In the genomic region with DNA sequence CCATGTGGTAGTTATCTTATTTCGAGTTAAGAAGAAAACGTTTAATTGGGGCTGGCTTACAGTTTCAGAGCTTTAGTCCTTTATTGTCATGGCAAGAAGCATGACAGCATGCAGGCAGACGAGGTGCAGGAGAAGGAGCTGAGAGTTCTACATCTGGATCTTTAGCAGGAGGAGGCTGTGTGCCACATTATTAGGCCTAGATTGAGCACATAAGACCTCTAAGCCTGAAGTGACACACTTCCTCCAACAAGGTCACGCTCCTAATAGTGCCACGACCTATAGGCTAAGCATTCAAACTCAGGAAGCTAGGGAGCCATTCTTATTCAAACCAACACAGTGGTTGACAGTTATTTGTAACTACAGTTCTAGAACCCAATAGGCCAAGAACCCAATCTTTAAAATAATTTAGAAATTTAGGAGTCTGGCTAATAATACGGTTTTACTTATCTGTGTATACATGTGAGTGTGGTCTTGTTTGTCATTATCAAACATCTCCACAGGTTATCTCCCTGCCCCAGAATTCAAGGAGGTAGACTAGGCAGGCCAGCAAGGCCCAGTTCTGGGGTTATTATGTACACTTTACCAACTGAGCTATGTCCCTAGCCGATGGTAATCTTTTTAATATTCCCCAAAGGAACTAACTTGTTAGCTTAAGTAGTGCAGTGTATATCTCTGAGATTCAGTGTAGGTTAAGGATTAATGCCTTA, we compare ENCODE assay signal across 18 mouse cellular contexts. TPM values are rescaled to one million over a fixed set of nuclear protein-coding genes. Genes with fewer than 3 reads are reported as not detected.
DNase-seq lines count a peak whose midpoint lies in the region; ATAC-seq and TF ChIP-seq lines count a peak whose summit lies in the region.
"Had no signal": no experiment of that assay in that cellular context is flagged by ENCODE, and none has a peak within 500 bp of the region (broad histone marks: within the 10 kb centered on the region; RNA-seq: fewer than 3 reads in every experiment).

No protein-coding gene starts in this region.

- H3K4me3 ChIP-seq in liver, embryonic 13.5 days (replicated peaks): no peak overlapping the region
- H3K4me3 ChIP-seq in liver, postnatal 0 days (ENCODE audit: low read depth, low read length): no peak overlapping the region
- no peak overlapping the region for H3K4me3 ChIP-seq in lung, adult 2 months (replicated peaks; ENCODE audit: extremely low read depth, low read depth, low read length)
- H3K4me3 ChIP-seq in neural tube, embryonic 15.5 days (replicated peaks): no peak overlapping the region
- H3K4me3 ChIP-seq: embryonic facial prominence, embryonic 10.5 days; erythroblast, embryonic 14.5 days; forebrain, embryonic 15.5 days; heart, embryonic 13.5 days had no signal

- no peaks in the 10 kb centered on the region for H3K27me3 ChIP-seq in liver, embryonic 13.5 days
- H3K27me3 ChIP-seq in liver, postnatal 0 days (ENCODE audit: insufficient read depth, low read length): no peaks in the 10 kb centered on the region
- H3K27me3 ChIP-seq in neural tube, embryonic 15.5 days (replicated peaks): no peaks in the 10 kb centered on the region
- H3K27me3 ChIP-seq: forebrain, embryonic 15.5 days; heart, embryonic 13.5 days had no signal

- WGBS in liver, embryonic 13.5 days (ENCODE audit: insufficient replicate concordance): 58% methylated on average over 7 of the region's 7 CpGs
- 71% methylated on average over 7 of the region's 7 CpGs for WGBS in liver, postnatal 0 days (ENCODE audit: insufficient replicate concordance)
- WGBS in lung, adult 2 months: 88% methylated on average over 7 of the region's 7 CpGs
- 92% methylated on average over 7 of the region's 7 CpGs for WGBS in neural tube, embryonic 15.5 days

- peaks cover 75% of the 10 kb centered on the region for H3K36me3 ChIP-seq in liver, embryonic 13.5 days
- H3K36me3 ChIP-seq in liver, postnatal 0 days (replicated peaks; ENCODE audit: insufficient read depth, low read length): peaks cover 64% of the 10 kb centered on the region
- H3K36me3 ChIP-seq in neural tube, embryonic 15.5 days: peaks cover 60% of the 10 kb centered on the region

- TF ChIP-seq POLR2A in lung, adult 2 months (IDR thresholded peaks at IDR 0.05; ENCODE audit: borderline replicate concordance, extremely low read depth, low read depth, low read length): no peak

- no peaks in the 10 kb centered on the region for H3K9me3 ChIP-seq in liver, embryonic 13.5 days (replicated peaks)
- H3K9me3 ChIP-seq in liver, postnatal 0 days (ENCODE audit: low read length): no peaks in the 10 kb centered on the region
- no peaks in the 10 kb centered on the region for H3K9me3 ChIP-seq in neural tube, embryonic 15.5 days (replicated peaks)
- H3K9me3 ChIP-seq: embryonic facial prominence, embryonic 10.5 days; forebrain, embryonic 15.5 days; heart, embryonic 13.5 days had no signal

- 0 out of 2 replicates have a peak, but pooled peaks have one; percentile 27 for ATAC-seq in erythroblast, adult 5-6 weeks (replicated peaks; ENCODE audit: low FRiP score, poor library complexity, severe bottlenecking)
- ATAC-seq in erythroid progenitor cell, adult 5-6 weeks (replicated peaks; ENCODE audit: low FRiP score, poor library complexity, severe bottlenecking): peak; percentile 55
- ATAC-seq in liver, embryonic 13.5 days (ENCODE audit: low read depth): peak; percentile 86
- no peak for ATAC-seq in liver, postnatal 0 days
- no peak for ATAC-seq in neural tube, embryonic 15.5 days (ENCODE audit: low FRiP score)
- ATAC-seq: forebrain, embryonic 15.5 days; hindbrain, embryonic 16.5 days had no signal

- DNase-seq in liver, embryonic 13.5 days: peak; percentile 25
- DNase-seq in liver, postnatal 0 days: no peak
- no peak for DNase-seq in lung, adult 2 months
- DNase-seq in frontal cortex, postnatal 14 days (ENCODE audit: low spot score in 2 of 2): no peak
- DNase-seq: adrenal gland, adult 2 months; adrenal gland, postnatal 25 days; cerebellum, adult 2 months; cerebellum, postnatal 10 days; gastrocnemius, postnatal 14 days; heart, postnatal 36 days had no signal

- peak overlapping the region; percentile 40 for H3K9ac ChIP-seq in liver, embryonic 13.5 days
- no peak overlapping the region for H3K9ac ChIP-seq in liver, postnatal 0 days (replicated peaks)
- no peak overlapping the region for H3K9ac ChIP-seq in neural tube, embryonic 15.5 days (replicated peaks)
- H3K9ac ChIP-seq: forebrain, embryonic 15.5 days; heart, embryonic 13.5 days had no signal

- TF ChIP-seq EP300 in liver, postnatal 0 days (IDR thresholded peaks at IDR 0.05; ENCODE audit: low read depth): peak; percentile 65

- no peak for TF ChIP-seq CTCF in liver, postnatal 0 days (IDR thresholded peaks at IDR 0.05; ENCODE audit: low read depth)
- no peak for TF ChIP-seq CTCF in lung, adult 2 months (IDR thresholded peaks at IDR 0.05; ENCODE audit: insufficient read depth, low read length)

- H3K4me1 ChIP-seq in liver, embryonic 13.5 days (replicated peaks): peaks cover 37% of the 10 kb centered on the region
- peaks cover 5% of the 10 kb centered on the region; the same call in 1 of the 2 replicates for H3K4me1 ChIP-seq in liver, postnatal 0 days (ENCODE audit: insufficient read depth)
- H3K4me1 ChIP-seq in lung, adult 2 months (ENCODE audit: control insufficient read depth, insufficient read depth, low read length): no peaks in the 10 kb centered on the region
- no peaks in the 10 kb centered on the region for H3K4me1 ChIP-seq in neural tube, embryonic 15.5 days
- H3K4me1 ChIP-seq: embryonic facial prominence, embryonic 10.5 days; forebrain, embryonic 15.5 days had no signal

- H3K4me2 ChIP-seq in liver, embryonic 13.5 days: no peak overlapping the region
- H3K4me2 ChIP-seq in liver, postnatal 0 days (ENCODE audit: low read depth, low read length): no peak overlapping the region
- H3K4me2 ChIP-seq in neural tube, embryonic 15.5 days: no peak overlapping the region
- H3K4me2 ChIP-seq: forebrain, embryonic 15.5 days; heart, embryonic 13.5 days had no signal

- H3K27ac ChIP-seq in liver, embryonic 13.5 days: peak overlapping the region; percentile 69
- H3K27ac ChIP-seq in liver, postnatal 0 days (ENCODE audit: low read depth): no peak overlapping the region
- H3K27ac ChIP-seq in neural tube, embryonic 15.5 days (replicated peaks): no peak overlapping the region
- H3K27ac ChIP-seq: embryonic facial prominence, embryonic 10.5 days; forebrain, embryonic 15.5 days; heart, embryonic 13.5 days had no signal

RNA-seq across cellular contexts. Expression of a gene that starts 9.2 kb away (rescaled TPM):
- total RNA-seq in erythroblast, adult 5-6 weeks (2015; ENCODE audit: low replicate concordance): 69.2 and 94.7 TPM in 2 replicates
- total RNA-seq in erythroblast, adult 5-6 weeks (2017; ENCODE audit: low replicate concordance): 103 and 137 TPM in 2 replicates
- 182 and 187 TPM in 2 replicates for total RNA-seq in erythroid progenitor cell, adult 5-6 weeks (2015; ENCODE audit: low replicate concordance)
- total RNA-seq in erythroid progenitor cell, adult 5-6 weeks (2017; ENCODE audit: low replicate concordance): 108 and 119 TPM in 2 replicates
- 144 and 158 TPM in 2 replicates for polyA plus RNA-seq in liver, embryonic 13.5 days (2015; fragmentation: Nextera tagmentation; extraction: Ambion mirVana)
- polyA plus RNA-seq in liver, postnatal 0 days (2015; fragmentation: Nextera tagmentation; extraction: Ambion mirVana): 98.7 and 105 TPM in 2 replicates
- 54.9 and 58.4 TPM in 2 replicates for polyA plus RNA-seq in lung, adult 2 months (2012; rRNA removed)
- polyA plus RNA-seq in neural tube, embryonic 15.5 days (2015; fragmentation: Nextera tagmentation; extraction: Ambion mirVana): 376 and 411 TPM in 2 replicates

RNA-seq across cellular contexts. Expression of a gene that starts 39.1 kb away (rescaled TPM):
- not detected in 2 replicates for total RNA-seq in erythroblast, adult 5-6 weeks (2015; ENCODE audit: low replicate concordance)
- not detected in 2 replicates for total RNA-seq in erythroblast, adult 5-6 weeks (2017; ENCODE audit: low replicate concordance)
- not detected in 2 replicates for total RNA-seq in erythroid progenitor cell, adult 5-6 weeks (2015; ENCODE audit: low replicate concordance)
- total RNA-seq in erythroid progenitor cell, adult 5-6 weeks (2017; ENCODE audit: low replicate concordance): 1.1 TPM in 1 of 2 replicates, not detected in the other
- 5.3 and 6.0 TPM in 2 replicates for polyA plus RNA-seq in liver, embryonic 13.5 days (2015; fragmentation: Nextera tagmentation; extraction: Ambion mirVana)
- 1.2 and 2.0 TPM in 2 replicates for polyA plus RNA-seq in liver, postnatal 0 days (2015; fragmentation: Nextera tagmentation; extraction: Ambion mirVana)
- 3.0 and 4.3 TPM in 2 replicates for polyA plus RNA-seq in lung, adult 2 months (2012; rRNA removed)
- 25.4 and 35.8 TPM in 2 replicates for polyA plus RNA-seq in neural tube, embryonic 15.5 days (2015; fragmentation: Nextera tagmentation; extraction: Ambion mirVana)
- polyA plus RNA-seq: erythroblast, embryonic 14.5 days had no signal

RNA-seq across cellular contexts. Expression of a gene that starts 45.3 kb away (rescaled TPM):
- total RNA-seq in erythroblast, adult 5-6 weeks (2015; ENCODE audit: low replicate concordance): 635 and 792 TPM in 2 replicates
- 1,411 and 1,492 TPM in 2 replicates for total RNA-seq in erythroblast, adult 5-6 weeks (2017; ENCODE audit: low replicate concordance)
- 326 and 449 TPM in 2 replicates for total RNA-seq in erythroid progenitor cell, adult 5-6 weeks (2015; ENCODE audit: low replicate concordance)
- 610 and 678 TPM in 2 replicates for total RNA-seq in erythroid progenitor cell, adult 5-6 weeks (2017; ENCODE audit: low replicate concordance)
- polyA plus RNA-seq in liver, embryonic 13.5 days (2015; fragmentation: Nextera tagmentation; extraction: Ambion mirVana): 44.2 and 44.5 TPM in 2 replicates
- polyA plus RNA-seq in liver, postnatal 0 days (2015; fragmentation: Nextera tagmentation; extraction: Ambion mirVana): 22.8 and 25.8 TPM in 2 replicates
- 59.5 and 72.1 TPM in 2 replicates for polyA plus RNA-seq in lung, adult 2 months (2012; rRNA removed)
- 37.0 and 37.8 TPM in 2 replicates for polyA plus RNA-seq in neural tube, embryonic 15.5 days (2015; fragmentation: Nextera tagmentation; extraction: Ambion mirVana)

Comparison
In these comparisons a context has a peak if more than half of its experiments do, and no peak if none do; other contexts are left out.
1. ATAC-seq: peak in erythroblast, adult 5-6 weeks (single experiment), erythroid progenitor cell, adult 5-6 weeks (single experiment) and liver, embryonic 13.5 days (single experiment); none in liver, postnatal 0 days (single experiment) and neural tube, embryonic 15.5 days (single experiment).